Mouse (Mus musculus) embryonic fibroblast, embryonic 13.5 days (primary cell): ENCODE measurements at regions not wholly inside any gene's neighbourhood (a gene's known extent, or its start where the extent isn't known, plus 50 kb on each side); places are given as distances from the start of the nearest gene placed in this dataset.

ENCODE experiments used
- CTCF ChIP-seq: IDR thresholded peaks from 2 replicates; pipeline ENCODE4 v1.5.1; 2011; ENCODE audit warnings: mild to moderate bottlenecking, control low read depth, low read length, moderate library complexity, borderline replicate concordance; ENCODE audit not compliant: insufficient read depth
- POLR2A ChIP-seq: IDR thresholded peaks from 2 replicates; pipeline ENCODE4 v1.6.1; 2011; ENCODE audit warnings: low read depth, mild to moderate bottlenecking, control low read depth, low read length, moderate library complexity

DNA sequence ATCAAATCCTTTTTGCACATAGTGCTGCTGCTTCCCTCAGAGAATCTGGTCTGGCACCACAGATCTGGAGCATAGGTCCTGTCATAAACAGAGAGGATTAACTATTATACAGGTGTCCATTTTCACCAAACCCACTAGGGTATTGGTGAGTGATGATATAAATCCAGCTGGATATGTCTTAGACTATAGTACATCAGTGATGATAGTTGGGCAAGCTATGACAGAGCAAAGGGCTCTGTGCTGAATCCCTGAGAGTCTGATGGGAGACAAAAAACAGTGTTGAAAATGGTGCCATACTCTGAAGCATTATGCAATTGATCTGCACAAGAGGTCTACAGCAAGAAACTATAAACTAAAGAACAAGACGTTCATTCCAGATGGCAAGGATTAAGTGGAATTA, 1993.3 kb downstream of the 9330182O14Rik start:
- no peak for TF ChIP-seq CTCF
- no peak for TF ChIP-seq POLR2A
